8 mouse cellular contexts compared by ENCODE assay signal in the genomic region with DNA sequence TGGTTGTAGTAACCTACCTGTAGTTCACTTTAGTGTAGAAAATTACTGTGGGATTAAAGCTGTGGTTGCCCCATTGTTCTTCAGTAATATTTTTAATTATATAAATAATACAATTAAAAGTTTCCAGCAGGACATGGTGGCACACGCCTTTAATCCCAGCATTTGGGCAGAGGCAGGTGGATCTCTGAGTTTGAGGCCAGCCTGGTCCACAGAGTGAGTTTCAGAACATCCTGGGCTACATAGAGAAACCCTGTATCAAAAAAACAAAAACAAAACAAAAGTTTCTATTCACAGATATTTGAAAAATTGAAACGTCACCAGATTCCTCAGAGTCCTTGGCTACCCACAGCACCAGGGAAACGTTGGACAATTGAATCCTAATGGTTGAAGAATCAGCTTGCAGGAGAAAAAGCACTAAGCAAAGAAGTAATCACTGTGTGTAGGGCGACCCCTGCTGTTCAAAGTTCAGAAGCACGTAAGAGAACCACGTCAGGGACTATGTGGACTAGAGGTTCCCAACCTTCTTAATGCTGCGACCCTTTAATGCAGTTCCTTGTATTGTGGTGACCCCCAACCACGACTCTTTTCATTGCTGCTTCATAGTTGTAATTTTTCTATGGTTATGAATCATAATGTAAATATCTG.
DNase-seq lines count a peak whose midpoint lies in the region; ATAC-seq and TF ChIP-seq lines count a peak whose summit lies in the region.

No protein-coding gene starts in this region.

- intact Hi-C loops in left cerebral cortex, postnatal 14 days (cut with DNase I), result loop anchor here (5.0 to 10.0 kb wide), 3 partner anchors 168 to 1340 kb away; no protein-coding TSS in a partner anchor

- H3K27me3 ChIP-seq in intestine, embryonic 16.5 days (replicated peaks; ENCODE audit: control insufficient read depth, insufficient read depth, low read length), result 0 out of 2 replicates have a peak, but pooled peaks cover 3% of the 10 kb centered on the region
- peaks cover 3% of the 10 kb centered on the region; the same call in 1 of the 2 replicates for H3K27me3 ChIP-seq in midbrain, embryonic 10.5 days (ENCODE audit: low read depth, poor library complexity, severe bottlenecking)

- H3K4me3 ChIP-seq in cortical plate, adult 2 months (ENCODE audit: insufficient read depth, low read length), result no peak overlapping the region
- no peak overlapping the region for H3K4me3 ChIP-seq in intestine, embryonic 16.5 days (ENCODE audit: low read length)
- no peak overlapping the region for H3K4me3 ChIP-seq in midbrain, embryonic 10.5 days

- no peak for TF ChIP-seq POLR2A in cortical plate, adult 2 months (IDR thresholded peaks at IDR 0.05; ENCODE audit: extremely low read depth, insufficient read depth, low read length)

- H3K9me3 ChIP-seq in intestine, embryonic 16.5 days (ENCODE audit: control insufficient read depth, low read length), result no peaks in the 10 kb centered on the region
- H3K9me3 ChIP-seq in midbrain, embryonic 10.5 days (replicated peaks), result no peaks in the 10 kb centered on the region

- H3K27ac ChIP-seq in cortical plate, adult 2 months (ENCODE audit: insufficient read depth, low read length), result no peak overlapping the region
- no peak overlapping the region for H3K27ac ChIP-seq in intestine, embryonic 16.5 days (ENCODE audit: low read length)
- no peak overlapping the region for H3K27ac ChIP-seq in midbrain, embryonic 10.5 days (replicated peaks)

- no peaks in the 10 kb centered on the region for H3K36me3 ChIP-seq in intestine, embryonic 16.5 days (ENCODE audit: control insufficient read depth, insufficient read depth, low read length)
- no peaks in the 10 kb centered on the region for H3K36me3 ChIP-seq in midbrain, embryonic 10.5 days

- peak; percentile 86 for ATAC-seq in intestine, embryonic 16.5 days

- WGBS in intestine, embryonic 16.5 days, result 13% methylated on average over 8 of the region's 8 CpGs
- 16% methylated on average over 8 of the region's 8 CpGs for WGBS in midbrain, embryonic 10.5 days

- DNase-seq in adrenal gland, adult (ENCODE audit: inconsistent age in 2 of 2, low spot score in 1 of 2), result peak; percentile 69 to 94
- DNase-seq in gastrocnemius, postnatal 25 days, result peak; percentile 11
- DNase-seq in left cerebral cortex, postnatal 14 days (ENCODE audit: low spot score in 2 of 2), result peak; percentile 83 to 91
- DNase-seq in midbrain, embryonic 10.5 days (ENCODE audit: low spot score), result peak; percentile 65
- DNase-seq in right cerebral cortex, postnatal 36 days (ENCODE audit: low spot score in 2 of 2), result peak; percentile 55 to 76
- DNase-seq in urinary bladder, postnatal 4 days (ENCODE audit: low spot score in 2 of 2), result peak; percentile 58 to 74

- H3K4me1 ChIP-seq in cortical plate, adult 2 months (ENCODE audit: control insufficient read depth, insufficient read depth, low read length), result no peaks in the 10 kb centered on the region
- H3K4me1 ChIP-seq in intestine, embryonic 16.5 days (ENCODE audit: control insufficient read depth, insufficient read depth, low read length), result no peaks in the 10 kb centered on the region
- H3K4me1 ChIP-seq in midbrain, embryonic 10.5 days, result no peaks in the 10 kb centered on the region

- no peak overlapping the region for H3K4me2 ChIP-seq in intestine, embryonic 16.5 days (ENCODE audit: low read depth, low read length)

- H3K9ac ChIP-seq in intestine, embryonic 16.5 days (ENCODE audit: low read depth, low read length), result no peak overlapping the region

- peak; percentile 89 for TF ChIP-seq CTCF in cortical plate, adult 2 months (IDR thresholded peaks at IDR 0.05; ENCODE audit: extremely low read depth, insufficient read depth, low read length)

Comparison
In these comparisons a context has a peak if more than half of its experiments do, and no peak if none do; other contexts are left out.
1. DNase-seq: peak in every context shown above with its lines; median percentile 87 in left cerebral cortex, postnatal 14 days; 82 in adrenal gland, adult; 66 in urinary bladder, postnatal 4 days; 66 in right cerebral cortex, postnatal 36 days; 65 in midbrain, embryonic 10.5 days; 11 in gastrocnemius, postnatal 25 days.